Mouse (Mus musculus): ENCODE measurements around the gene Grik1.

Gene Grik1

GRCm38 (mm10) chr16:87969936-87970335, 320.1 kb downstream of the Grik1 start:
- DNase-seq (ENCODE audit: extremely low read depth, low read depth, low spot score): no peak

- no peak for DNase-seq (ENCODE audit: extremely low read depth, low read depth, low spot score)
Observed at GRCm38 (mm10) chr16:87961419-87961818, 328.6 kb downstream of the Grik1 start.

GRCm38 (mm10) chr16:87957449-87957848, 332.6 kb downstream of the Grik1 start:
- DNase-seq (ENCODE audit: extremely low read depth, low read depth, low spot score): no peak

GRCm38 (mm10) chr16:87956178-87956577, 333.9 kb downstream of the Grik1 start:
- no peak for DNase-seq (ENCODE audit: extremely low read depth, low read depth, low spot score)

- no peak for DNase-seq (ENCODE audit: extremely low read depth, low read depth, low spot score)
Observed at GRCm38 (mm10) chr16:87954715-87955441, 335.2 kb downstream of the Grik1 start.

- DNase-seq (ENCODE audit: extremely low read depth, low read depth, low spot score): no peak
Observed at GRCm38 (mm10) chr16:87953176-87953575, 336.9 kb downstream of the Grik1 start.

GRCm38 (mm10) chr16:87949881-87950280, 340.2 kb downstream of the Grik1 start:
- no peak for DNase-seq (ENCODE audit: extremely low read depth, low read depth, low spot score)

- no peak for DNase-seq (ENCODE audit: extremely low read depth, low read depth, low spot score)
Observed at GRCm38 (mm10) chr16:87948122-87948521, 341.9 kb downstream of the Grik1 start.

GRCm38 (mm10) chr16:87944318-87944717, 345.7 kb downstream of the Grik1 start:
- DNase-seq (ENCODE audit: extremely low read depth, low read depth, low spot score): no peak

- no peak for DNase-seq (ENCODE audit: extremely low read depth, low read depth, low spot score)
Observed at GRCm38 (mm10) chr16:87942103-87942865, 347.8 kb downstream of the Grik1 start.

- no peak for DNase-seq (ENCODE audit: extremely low read depth, low read depth, low spot score)
Observed at GRCm38 (mm10) chr16:87934685-87935084, 355.4 kb downstream of the Grik1 start.

GRCm38 (mm10) chr16:87931358-87931757, 358.7 kb downstream of the Grik1 start:
- DNase-seq (ENCODE audit: extremely low read depth, low read depth, low spot score): no peak

- DNase-seq (ENCODE audit: extremely low read depth, low read depth, low spot score): no peak
Observed at GRCm38 (mm10) chr16:87930519-87930918, 359.5 kb downstream of the Grik1 start.

- no peak for DNase-seq (ENCODE audit: extremely low read depth, low read depth, low spot score)
Observed at GRCm38 (mm10) chr16:87928671-87929070, 361.4 kb downstream of the Grik1 start.

- DNase-seq (ENCODE audit: extremely low read depth, low read depth, low spot score): no peak
Observed at GRCm38 (mm10) chr16:87917897-87918296, 372.2 kb downstream of the Grik1 start.

- no peak for DNase-seq (ENCODE audit: extremely low read depth, low read depth, low spot score)
Observed at GRCm38 (mm10) chr16:87917157-87917546, 372.9 kb downstream of the Grik1 start.

GRCm38 (mm10) chr16:87916209-87917156, 373.6 kb downstream of the Grik1 start:
- no peak for DNase-seq (ENCODE audit: extremely low read depth, low read depth, low spot score)

GRCm38 (mm10) chr16:87915156-87915555, 374.9 kb downstream of the Grik1 start:
- DNase-seq (ENCODE audit: extremely low read depth, low read depth, low spot score): no peak

- no peak for DNase-seq (ENCODE audit: extremely low read depth, low read depth, low spot score)
Observed at GRCm38 (mm10) chr16:87913781-87914180, 376.3 kb downstream of the Grik1 start.

- no peak for DNase-seq (ENCODE audit: extremely low read depth, low read depth, low spot score)
Observed at GRCm38 (mm10) chr16:87911201-87911600, 378.9 kb downstream of the Grik1 start.

- DNase-seq (ENCODE audit: extremely low read depth, low read depth, low spot score): no peak
Observed at GRCm38 (mm10) chr16:87902049-87902448, 388.0 kb downstream of the Grik1 start.

Data from fat pad, adult 2 months (tissue).